Mouse (Mus musculus): ENCODE data around the gene Apobec2. TPM values are rescaled to one million over a fixed set of nuclear protein-coding genes. Genes with fewer than 3 reads are reported as not detected.

Apobec2 gene
- polyA plus RNA-seq, 1 experiment from 2014 or later, result 2.7 TPM

DNA sequence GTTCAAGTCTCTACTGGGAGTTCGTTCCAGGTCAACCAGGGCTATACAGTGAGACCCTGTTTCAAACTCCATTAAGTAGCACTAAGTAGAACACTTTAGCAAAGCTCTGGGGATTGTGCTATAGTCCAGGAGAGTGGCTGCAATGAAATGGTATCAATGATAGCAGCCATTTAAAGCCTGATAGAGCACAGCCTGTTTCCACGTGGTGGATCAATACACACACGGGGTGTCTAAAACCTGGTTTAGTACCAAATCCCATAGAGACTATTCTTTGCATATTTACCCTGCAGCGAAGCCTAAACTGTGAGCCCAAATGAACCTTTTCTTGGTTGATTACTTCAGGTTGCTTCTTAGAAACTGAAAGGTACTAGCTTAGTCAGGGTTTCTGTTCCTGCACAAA lies 31.0 kb downstream of the Apobec2 start:
- peaks cover 24% of the 10 kb centered on the region for H3K36me3 ChIP-seq (ENCODE audit: insufficient read depth, low read length)
- no peak for ATAC-seq (ENCODE audit: low FRiP score, low TSS enrichment)
- no peaks in the 10 kb centered on the region for H3K27me3 ChIP-seq (ENCODE audit: insufficient read depth, low read length)
- no peaks in the 10 kb centered on the region for H3K4me1 ChIP-seq (ENCODE audit: insufficient read depth, low read length)
- no peak overlapping the region for H3K9ac ChIP-seq (replicated peaks; ENCODE audit: low read length)
- H3K9me3 ChIP-seq (ENCODE audit: low read length), result no peaks in the 10 kb centered on the region
- H3K27ac ChIP-seq (ENCODE audit: low read length), result no peak overlapping the region
- no peak overlapping the region for H3K4me3 ChIP-seq (ENCODE audit: low read length)
- WGBS, result 86% methylated on average over 4 of the region's 4 CpGs
- H3K4me2 ChIP-seq (replicated peaks; ENCODE audit: low read depth, low read length), result no peak overlapping the region

GRCm38 (mm10) chr17:48392616-48393015 lies 40.1 kb downstream of the Apobec2 start:
- Histone ChIP-seq H3K4me2 (replicated peaks; ENCODE audit: low read depth, low read length) (no peak overlapping the region), H3K4me3 (ENCODE audit: low read length) (no peak overlapping the region), H3K4me1 (ENCODE audit: insufficient read depth, low read length) (no peaks in the 10 kb centered on the region), H3K36me3 (ENCODE audit: insufficient read depth, low read length) (peaks cover 84% of the 10 kb centered on the region), H3K9ac (replicated peaks; ENCODE audit: low read length) (no peak overlapping the region), H3K27ac (ENCODE audit: low read length) (no peak overlapping the region), H3K27me3 (ENCODE audit: insufficient read depth, low read length) (no peaks in the 10 kb centered on the region), H3K9me3 (ENCODE audit: low read length) (no peaks in the 10 kb centered on the region)
- WGBS, result 95% methylated on average over 3 of the region's 3 CpGs
- ATAC-seq (ENCODE audit: low FRiP score, low TSS enrichment), result no peak

- no peak overlapping the region for H3K9ac ChIP-seq (replicated peaks; ENCODE audit: low read length)
- no peak overlapping the region for H3K4me3 ChIP-seq (ENCODE audit: low read length)
- H3K4me1 ChIP-seq (ENCODE audit: insufficient read depth, low read length), result no peaks in the 10 kb centered on the region
- no peak for ATAC-seq (ENCODE audit: low FRiP score, low TSS enrichment)
- 88% methylated on average over 5 of the region's 5 CpGs for WGBS
- no peak overlapping the region for H3K4me2 ChIP-seq (replicated peaks; ENCODE audit: low read depth, low read length)
- peaks cover 91% of the 10 kb centered on the region for H3K36me3 ChIP-seq (ENCODE audit: insufficient read depth, low read length)
- no peaks in the 10 kb centered on the region for H3K27me3 ChIP-seq (ENCODE audit: insufficient read depth, low read length)
- no peaks in the 10 kb centered on the region for H3K9me3 ChIP-seq (ENCODE audit: low read length)
- H3K27ac ChIP-seq (ENCODE audit: low read length), result no peak overlapping the region
Measured at GRCm38 (mm10) chr17:48391446-48391845, 41.3 kb downstream of the Apobec2 start.

DNA sequence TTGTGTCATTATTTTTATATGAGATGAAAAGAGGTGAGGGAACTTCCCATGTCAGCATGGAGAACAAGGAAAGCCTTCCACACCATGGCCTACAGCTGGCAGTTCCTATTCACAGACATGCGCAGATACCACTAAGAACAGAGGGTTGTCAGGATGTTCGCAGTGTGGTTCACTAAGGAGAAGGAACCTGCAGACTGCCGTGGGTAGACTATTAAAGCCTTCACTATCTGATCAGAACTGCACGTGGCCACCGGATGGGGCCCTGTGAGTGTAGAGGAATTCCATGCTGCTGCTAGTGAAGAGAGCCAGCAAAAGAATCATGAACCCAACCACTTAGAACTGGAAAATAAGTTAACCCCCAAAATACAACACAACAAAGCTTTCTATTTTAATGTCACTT lies 43.3 kb downstream of the Apobec2 start:
- no peak overlapping the region for H3K9ac ChIP-seq (replicated peaks; ENCODE audit: low read length)
- H3K27me3 ChIP-seq (ENCODE audit: insufficient read depth, low read length), result no peaks in the 10 kb centered on the region
- H3K9me3 ChIP-seq (ENCODE audit: low read length), result no peaks in the 10 kb centered on the region
- no peaks in the 10 kb centered on the region for H3K4me1 ChIP-seq (ENCODE audit: insufficient read depth, low read length)
- no peak for ATAC-seq (ENCODE audit: low FRiP score, low TSS enrichment)
- H3K4me2 ChIP-seq (replicated peaks; ENCODE audit: low read depth, low read length), result no peak overlapping the region
- H3K4me3 ChIP-seq (ENCODE audit: low read length), result no peak overlapping the region
- peaks cover 79% of the 10 kb centered on the region for H3K36me3 ChIP-seq (ENCODE audit: insufficient read depth, low read length)
- H3K27ac ChIP-seq (ENCODE audit: low read length), result no peak overlapping the region
- WGBS, result 91% methylated on average over 5 of the region's 5 CpGs

- Histone ChIP-seq H3K27me3 (ENCODE audit: insufficient read depth, low read length) (no peaks in the 10 kb centered on the region), H3K4me2 (replicated peaks; ENCODE audit: low read depth, low read length) (no peak overlapping the region), H3K4me1 (ENCODE audit: insufficient read depth, low read length) (no peaks in the 10 kb centered on the region), H3K36me3 (ENCODE audit: insufficient read depth, low read length) (peaks cover 73% of the 10 kb centered on the region), H3K9ac (replicated peaks; ENCODE audit: low read length) (no peak overlapping the region), H3K27ac (ENCODE audit: low read length) (no peak overlapping the region), H3K9me3 (ENCODE audit: low read length) (no peaks in the 10 kb centered on the region), H3K4me3 (ENCODE audit: low read length) (no peak overlapping the region)
- 95% methylated on average over 2 of the region's 2 CpGs for WGBS
- no peak for ATAC-seq (ENCODE audit: low FRiP score, low TSS enrichment)
Measured at GRCm38 (mm10) chr17:48388666-48389065, 44.1 kb downstream of the Apobec2 start.

DNA sequence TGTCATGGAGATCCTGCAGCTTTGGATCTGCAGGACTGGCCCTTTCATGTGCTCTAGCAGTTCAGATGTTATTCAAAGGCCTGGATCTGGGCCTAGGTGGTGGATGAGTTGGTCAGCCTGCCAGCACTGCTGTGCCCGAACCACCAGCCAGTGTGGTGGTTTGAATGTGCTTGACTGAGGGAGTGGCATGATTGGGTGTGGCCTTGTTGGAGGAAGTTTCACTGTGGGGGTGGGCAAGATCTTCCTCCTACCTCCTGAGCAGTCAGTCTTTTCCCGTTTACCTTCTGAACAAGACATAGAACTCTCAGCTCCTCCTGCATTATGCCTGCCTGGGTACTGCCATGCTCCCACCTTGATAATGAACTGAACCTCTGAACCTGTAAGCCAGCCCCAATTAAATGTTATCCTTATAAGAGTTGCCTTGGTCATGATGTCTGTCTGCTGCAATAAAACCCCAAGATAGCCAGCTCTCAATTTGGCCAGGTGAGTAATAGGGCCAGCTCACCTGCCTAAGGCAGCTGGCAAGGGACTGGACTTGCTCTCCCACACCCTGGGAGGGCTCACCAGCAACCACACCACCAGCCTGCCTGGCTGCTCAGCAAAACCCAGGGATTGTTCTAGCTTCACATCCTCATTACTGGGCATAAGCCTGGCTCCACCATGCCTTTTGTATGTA lies 46.8 kb downstream of the Apobec2 start:
- no peak for ATAC-seq (ENCODE audit: low FRiP score, low TSS enrichment)
- 74% methylated on average over 2 of the region's 2 CpGs for WGBS
- no peaks in the 10 kb centered on the region for H3K27me3 ChIP-seq (ENCODE audit: insufficient read depth, low read length)
- H3K36me3 ChIP-seq (ENCODE audit: insufficient read depth, low read length), result peaks cover 45% of the 10 kb centered on the region
- H3K4me1 ChIP-seq (ENCODE audit: insufficient read depth, low read length), result no peaks in the 10 kb centered on the region
- H3K4me2 ChIP-seq (replicated peaks; ENCODE audit: low read depth, low read length), result no peak overlapping the region
- no peaks in the 10 kb centered on the region for H3K9me3 ChIP-seq (ENCODE audit: low read length)
- no peak overlapping the region for H3K9ac ChIP-seq (replicated peaks; ENCODE audit: low read length)
- H3K27ac ChIP-seq (ENCODE audit: low read length), result no peak overlapping the region
- no peak overlapping the region for H3K4me3 ChIP-seq (ENCODE audit: low read length)

GRCm38 (mm10) chr17:48379050-48379449 lies 53.7 kb downstream of the Apobec2 start:
- no peaks in the 10 kb centered on the region for H3K36me3 ChIP-seq (ENCODE audit: insufficient read depth, low read length)
- H3K9ac ChIP-seq (replicated peaks; ENCODE audit: low read length), result no peak overlapping the region
- H3K4me3 ChIP-seq (ENCODE audit: low read length), result no peak overlapping the region
- H3K27me3 ChIP-seq (ENCODE audit: insufficient read depth, low read length), result no peaks in the 10 kb centered on the region
- no peaks in the 10 kb centered on the region for H3K4me1 ChIP-seq (ENCODE audit: insufficient read depth, low read length)
- 0 out of 2 replicates have a peak, but pooled peaks cover 3% of the 10 kb centered on the region for H3K9me3 ChIP-seq (ENCODE audit: low read length)
- no peak for ATAC-seq (ENCODE audit: low FRiP score, low TSS enrichment)
- no peak overlapping the region for H3K27ac ChIP-seq (ENCODE audit: low read length)
- H3K4me2 ChIP-seq (replicated peaks; ENCODE audit: low read depth, low read length), result no peak overlapping the region

DNA sequence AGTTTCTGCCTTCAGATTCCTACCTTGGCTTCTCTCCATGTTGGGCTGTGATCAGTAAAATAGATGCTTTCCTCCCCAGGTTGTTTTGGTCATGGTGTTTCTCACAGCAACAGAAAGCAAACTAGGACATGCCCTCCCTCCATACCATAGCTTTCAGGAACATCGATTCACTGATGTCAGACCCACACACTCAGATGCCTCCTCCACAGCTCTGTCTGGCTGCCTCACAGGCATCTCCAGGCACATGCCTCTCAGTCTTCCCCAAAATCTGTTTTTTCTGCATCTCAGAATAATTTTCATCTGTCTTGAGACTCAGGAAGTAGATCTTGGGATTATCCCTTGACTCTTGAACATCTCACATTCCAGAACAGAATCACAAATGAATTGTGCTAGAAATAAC lies 56.6 kb downstream of the Apobec2 start:
- Histone ChIP-seq H3K4me2 (replicated peaks; ENCODE audit: low read depth, low read length) (no peak overlapping the region), H3K27ac (ENCODE audit: low read length) (no peak overlapping the region), H3K9ac (replicated peaks; ENCODE audit: low read length) (no peak overlapping the region), H3K36me3 (ENCODE audit: insufficient read depth, low read length) (no peaks in the 10 kb centered on the region), H3K4me1 (ENCODE audit: insufficient read depth, low read length) (no peaks in the 10 kb centered on the region), H3K27me3 (ENCODE audit: insufficient read depth, low read length) (no peaks in the 10 kb centered on the region), H3K9me3 (ENCODE audit: low read length) (0 out of 2 replicates have a peak, but pooled peaks cover 3% of the 10 kb centered on the region), H3K4me3 (ENCODE audit: low read length) (no peak overlapping the region)
- 83% methylated on average over 1 of the region's 1 CpGs for WGBS
- ATAC-seq (ENCODE audit: low FRiP score, low TSS enrichment), result no peak

- Histone ChIP-seq H3K4me1 (ENCODE audit: insufficient read depth, low read length) (no peaks in the 10 kb centered on the region), H3K36me3 (ENCODE audit: insufficient read depth, low read length) (no peaks in the 10 kb centered on the region), H3K27ac (ENCODE audit: low read length) (no peak overlapping the region), H3K4me2 (replicated peaks; ENCODE audit: low read depth, low read length) (no peak overlapping the region), H3K9me3 (ENCODE audit: low read length) (0 out of 2 replicates have a peak, but pooled peaks cover 3% of the 10 kb centered on the region), H3K4me3 (ENCODE audit: low read length) (no peak overlapping the region), H3K9ac (replicated peaks; ENCODE audit: low read length) (no peak overlapping the region), H3K27me3 (ENCODE audit: insufficient read depth, low read length) (no peaks in the 10 kb centered on the region)
- 77% methylated on average over 8 of the region's 8 CpGs for WGBS
- no peak for ATAC-seq (ENCODE audit: low FRiP score, low TSS enrichment)
Measured at GRCm38 (mm10) chr17:48372987-48373386, 59.7 kb downstream of the Apobec2 start.

- ATAC-seq (ENCODE audit: low FRiP score, low TSS enrichment), result no peak
- no peaks in the 10 kb centered on the region for H3K27me3 ChIP-seq (ENCODE audit: insufficient read depth, low read length)
- no peaks in the 10 kb centered on the region for H3K36me3 ChIP-seq (ENCODE audit: insufficient read depth, low read length)
- H3K4me1 ChIP-seq (ENCODE audit: insufficient read depth, low read length), result no peaks in the 10 kb centered on the region
- no peak overlapping the region for H3K4me3 ChIP-seq (ENCODE audit: low read length)
- no peak overlapping the region for H3K27ac ChIP-seq (ENCODE audit: low read length)
- 0 out of 2 replicates have a peak, but pooled peaks cover 3% of the 10 kb centered on the region for H3K9me3 ChIP-seq (ENCODE audit: low read length)
- H3K9ac ChIP-seq (replicated peaks; ENCODE audit: low read length), result no peak overlapping the region
- H3K4me2 ChIP-seq (replicated peaks; ENCODE audit: low read depth, low read length), result no peak overlapping the region
Measured at GRCm38 (mm10) chr17:48371621-48372020, 61.1 kb downstream of the Apobec2 start.
